ENCODE assay signal across 13 mouse cellular contexts in genomic region chr1:180460721-180461120, GRCm38 (mm10). TPM values are rescaled to one million over a fixed set of nuclear protein-coding genes. Genes with fewer than 3 reads are reported as not detected.
DNase-seq lines count a peak whose midpoint lies in the region; ATAC-seq lines count a peak whose summit lies in the region.
"Had no signal": no experiment of that assay in that cellular context is flagged by ENCODE, and none has a peak within 500 bp of the region (broad histone marks: within the 10 kb centered on the region; RNA-seq: fewer than 3 reads in every experiment).

No protein-coding gene starts in this region.

- H3K9ac ChIP-seq in embryonic facial prominence, embryonic 13.5 days, result no peak overlapping the region
- H3K9ac ChIP-seq in kidney, embryonic 14.5 days (ENCODE audit: low read depth, low read length), result no peak overlapping the region
- H3K9ac ChIP-seq in neural tube, embryonic 15.5 days (replicated peaks), result no peak overlapping the region
- H3K9ac ChIP-seq: embryonic facial prominence, embryonic 12.5 days; forebrain, embryonic 13.5 days; lung, embryonic 15.5 days had no signal

- H3K9me3 ChIP-seq in embryonic facial prominence, embryonic 13.5 days, result no peaks in the 10 kb centered on the region
- H3K9me3 ChIP-seq in embryonic facial prominence, embryonic 10.5 days, result no peaks in the 10 kb centered on the region
- H3K9me3 ChIP-seq in kidney, embryonic 14.5 days (ENCODE audit: control insufficient read depth, low read length), result no peaks in the 10 kb centered on the region
- H3K9me3 ChIP-seq in neural tube, embryonic 15.5 days (replicated peaks), result no peaks in the 10 kb centered on the region
- H3K9me3 ChIP-seq: embryonic facial prominence, embryonic 12.5 days; forebrain, embryonic 13.5 days; lung, embryonic 15.5 days had no signal

- H3K27ac ChIP-seq in embryonic facial prominence, embryonic 13.5 days, result peak overlapping the region; percentile 4; the same call in 1 of the 2 replicates
- H3K27ac ChIP-seq in embryonic facial prominence, embryonic 10.5 days (replicated peaks), result no peak overlapping the region
- no peak overlapping the region for H3K27ac ChIP-seq in kidney, embryonic 14.5 days (ENCODE audit: low read depth, low read length)
- H3K27ac ChIP-seq in neural tube, embryonic 15.5 days (replicated peaks), result 0 out of 2 replicates have a peak overlapping the region, but pooled peaks have one; percentile 33
- H3K27ac ChIP-seq: embryonic facial prominence, embryonic 12.5 days; forebrain, embryonic 13.5 days; lung, embryonic 15.5 days had no signal

- peaks cover 3% of the 10 kb centered on the region; the same call in 1 of the 2 replicates for H3K27me3 ChIP-seq in embryonic facial prominence, embryonic 13.5 days
- H3K27me3 ChIP-seq in embryonic facial prominence, embryonic 10.5 days (replicated peaks; ENCODE audit: low read depth, poor library complexity, severe bottlenecking), result no peaks in the 10 kb centered on the region
- H3K27me3 ChIP-seq in kidney, embryonic 14.5 days (ENCODE audit: control insufficient read depth, insufficient read depth, low read length), result no peaks in the 10 kb centered on the region
- H3K27me3 ChIP-seq in neural tube, embryonic 15.5 days (replicated peaks), result no peaks in the 10 kb centered on the region
- H3K27me3 ChIP-seq: embryonic facial prominence, embryonic 12.5 days; forebrain, embryonic 13.5 days; lung, embryonic 15.5 days had no signal

- ATAC-seq in embryonic facial prominence, embryonic 13.5 days (ENCODE audit: insufficient number of reproducible peaks, insufficient read depth, low FRiP score, low TSS enrichment, low read depth), result no peak
- no peak for ATAC-seq in kidney, embryonic 14.5 days (ENCODE audit: low FRiP score, low TSS enrichment)
- 0 out of 2 replicates have a peak, but pooled peaks have one; percentile 23 for ATAC-seq in neural tube, embryonic 15.5 days (ENCODE audit: low FRiP score)
- ATAC-seq: forebrain, embryonic 13.5 days; Patski had no signal

- DNase-seq in embryonic facial prominence, embryonic 10.5 days (ENCODE audit: low spot score), result no peak
- DNase-seq in kidney, postnatal 14 days, result peak; percentile 25
- DNase-seq in neural tube, embryonic 10.5 days (ENCODE audit: extremely low spot score, low spot score), result no peak
- no peak for DNase-seq in thymus, postnatal 4 days
- no peak for DNase-seq in ovary, adult 18-20 months (ENCODE audit: low spot score)
- DNase-seq: cerebellum, postnatal 25 days had no signal

- H3K36me3 ChIP-seq in embryonic facial prominence, embryonic 13.5 days, result no peaks in the 10 kb centered on the region
- no peaks in the 10 kb centered on the region for H3K36me3 ChIP-seq in embryonic facial prominence, embryonic 10.5 days (replicated peaks)
- H3K36me3 ChIP-seq in kidney, embryonic 14.5 days (ENCODE audit: control insufficient read depth, insufficient read depth, low read length), result no peaks in the 10 kb centered on the region
- no peaks in the 10 kb centered on the region for H3K36me3 ChIP-seq in neural tube, embryonic 15.5 days
- H3K36me3 ChIP-seq: embryonic facial prominence, embryonic 12.5 days; lung, embryonic 15.5 days had no signal

- 37% methylated on average over 5 of the region's 5 CpGs for WGBS in embryonic facial prominence, embryonic 13.5 days
- WGBS in embryonic facial prominence, embryonic 10.5 days, result 52% methylated on average over 5 of the region's 5 CpGs
- 48% methylated on average over 5 of the region's 5 CpGs for WGBS in kidney, embryonic 14.5 days
- 46% methylated on average over 5 of the region's 5 CpGs for WGBS in neural tube, embryonic 15.5 days

- no peak overlapping the region for H3K4me3 ChIP-seq in embryonic facial prominence, embryonic 13.5 days
- no peak overlapping the region for H3K4me3 ChIP-seq in embryonic facial prominence, embryonic 10.5 days
- H3K4me3 ChIP-seq in kidney, embryonic 14.5 days (ENCODE audit: low read length), result no peak overlapping the region
- H3K4me3 ChIP-seq in neural tube, embryonic 15.5 days (replicated peaks), result no peak overlapping the region
- H3K4me3 ChIP-seq: embryonic facial prominence, embryonic 12.5 days; forebrain, embryonic 13.5 days; lung, embryonic 15.5 days had no signal

- H3K4me1 ChIP-seq in embryonic facial prominence, embryonic 13.5 days, result peaks cover 33% of the 10 kb centered on the region
- peaks cover 40% of the 10 kb centered on the region for H3K4me1 ChIP-seq in embryonic facial prominence, embryonic 10.5 days
- no peaks in the 10 kb centered on the region for H3K4me1 ChIP-seq in kidney, embryonic 14.5 days (ENCODE audit: control insufficient read depth, insufficient read depth, low read length)
- peaks cover 50% of the 10 kb centered on the region for H3K4me1 ChIP-seq in neural tube, embryonic 15.5 days

- H3K4me2 ChIP-seq in embryonic facial prominence, embryonic 13.5 days, result no peak overlapping the region
- no peak overlapping the region for H3K4me2 ChIP-seq in kidney, embryonic 14.5 days (replicated peaks; ENCODE audit: low read depth, low read length)
- no peak overlapping the region for H3K4me2 ChIP-seq in neural tube, embryonic 15.5 days
- H3K4me2 ChIP-seq: embryonic facial prominence, embryonic 12.5 days; forebrain, embryonic 13.5 days; lung, embryonic 15.5 days had no signal

RNA-seq across cellular contexts. Expression of gene Stum, which starts 22.6 kb away (rescaled TPM):
- polyA plus RNA-seq in embryonic facial prominence, embryonic 13.5 days (2015; fragmentation: Nextera tagmentation; extraction: Ambion mirVana), result 0.31 and 1.9 TPM in 2 replicates
- 1.1 and 3.5 TPM in 2 replicates for polyA plus RNA-seq in embryonic facial prominence, embryonic 10.5 days (2016; fragmentation: Nextera tagmentation; extraction: Ambion mirVana)
- 1.7 and 1.8 TPM in 2 replicates for polyA plus RNA-seq in kidney, embryonic 14.5 days (2014; fragmentation: Nextera tagmentation; extraction: Ambion mirVana)
- 21.8 and 23.5 TPM in 2 replicates for polyA plus RNA-seq in neural tube, embryonic 15.5 days (2015; fragmentation: Nextera tagmentation; extraction: Ambion mirVana)
- polyA plus RNA-seq: Patski had no signal

Comparison
In these comparisons a context has a peak if more than half of its experiments do, and no peak if none do; other contexts are left out.
1. H3K27ac ChIP-seq: peak in embryonic facial prominence, embryonic 13.5 days (single experiment) and neural tube, embryonic 15.5 days (single experiment); none in embryonic facial prominence, embryonic 10.5 days (single experiment) and kidney, embryonic 14.5 days (single experiment).